Comparison of ENCODE assay signal across 18 mouse cellular contexts in genomic region chr13:110527681-110528080, GRCm38 (mm10).
"Had no signal": no experiment of that assay in that cellular context is flagged by ENCODE, and none has a peak within 500 bp of the region (broad histone marks: within the 10 kb centered on the region; RNA-seq: fewer than 3 reads in every experiment).

No protein-coding gene starts in this region.

- H3K9me3 ChIP-seq: midbrain, embryonic 10.5 days; midbrain, embryonic 12.5 days; neural tube, embryonic 13.5 days; neural tube, embryonic 15.5 days had no signal

- H3K4me1 ChIP-seq: midbrain, embryonic 10.5 days; midbrain, embryonic 12.5 days; neural tube, embryonic 13.5 days; neural tube, embryonic 15.5 days had no signal

- H3K27ac ChIP-seq: midbrain, embryonic 10.5 days; midbrain, embryonic 12.5 days; neural tube, embryonic 13.5 days; neural tube, embryonic 15.5 days had no signal

- DNase-seq: lung, embryonic 14.5 days; lung, postnatal 10 days; lung, postnatal 4 days; midbrain, embryonic 14.5 days; retina, postnatal 1 day; right cerebral cortex, adult 18-20 months; right cerebral cortex, postnatal 25 days; right cerebral cortex, postnatal 4 days; spleen, adult 18-20 months; thymus, adult 18-20 months; thymus, postnatal 14 days; thymus, postnatal 36 days had no signal

- H3K36me3 ChIP-seq: midbrain, embryonic 10.5 days; midbrain, embryonic 12.5 days; neural tube, embryonic 13.5 days; neural tube, embryonic 15.5 days had no signal

- ATAC-seq: midbrain, embryonic 16.5 days had no signal

- H3K4me3 ChIP-seq: midbrain, embryonic 10.5 days; midbrain, embryonic 12.5 days; myocyte; neural tube, embryonic 13.5 days; neural tube, embryonic 15.5 days had no signal

- H3K27me3 ChIP-seq: midbrain, embryonic 12.5 days; neural tube, embryonic 13.5 days; neural tube, embryonic 15.5 days had no signal

- H3K9ac ChIP-seq: lung, embryonic 14.5 days; midbrain, embryonic 12.5 days; neural tube, embryonic 13.5 days; neural tube, embryonic 15.5 days had no signal

- H3K4me2 ChIP-seq: lung, embryonic 14.5 days; midbrain, embryonic 12.5 days; neural tube, embryonic 13.5 days; neural tube, embryonic 15.5 days had no signal
